Mouse (Mus musculus) liver, postnatal 0 days (tissue): ENCODE measurements at regions not wholly inside any gene's neighbourhood (a gene's known extent, or its start where the extent isn't known, plus 50 kb on each side); places are given as distances from the start of the nearest gene placed in this dataset.

Experiments
- ATAC-seq: fragments of 200-750 bp; cut with Nextera tagmentation; 2 replicates; pipeline ENCODE4 v1.8.0; 2017; ENCODE audit warnings: mild to moderate bottlenecking, moderate library complexity
- DNase-seq: peaks from one replicate; pipeline ENCODE4 v3.0.0-alpha.2; 2016
- H3K27ac ChIP-seq: fragments of 300-500 bp; sonication (generic); 2 replicates; pipeline ENCODE4 v1.5.1; 2014; ENCODE audit warnings: antibody characterized with exemption, moderate library complexity, mild to moderate bottlenecking, low read depth
- H3K27me3 ChIP-seq: fragments of 300-500 bp; sonication (generic); 2 replicates; pipeline ENCODE4 v1.6.1; 2014; ENCODE audit warnings: low read length, control low read depth, mixed read lengths; ENCODE audit not compliant: insufficient read depth
- H3K36me3 ChIP-seq: fragments of 300-500 bp; sonication (generic); replicated peaks from 2 replicates; pipeline ENCODE4 v1.6.1; 2014; ENCODE audit warnings: mild to moderate bottlenecking, control low read depth, low read length, moderate library complexity, mixed read lengths; ENCODE audit not compliant: insufficient read depth
- H3K4me1 ChIP-seq: fragments of 300-500 bp; sonication (generic); 2 replicates; pipeline ENCODE4 v1.6.1; 2014; ENCODE audit warnings: antibody characterized with exemption, mild to moderate bottlenecking, control low read depth; ENCODE audit not compliant: insufficient read depth
- H3K4me2 ChIP-seq: fragments of 300-500 bp; sonication (generic); 2 replicates; pipeline ENCODE4 v1.6.1; 2014; ENCODE audit warnings: low read depth, mild to moderate bottlenecking, low read length, moderate library complexity, mixed read lengths
- H3K4me3 ChIP-seq: fragments of 300-500 bp; sonication (generic); 2 replicates; pipeline ENCODE4 v1.5.1; 2014; ENCODE audit warnings: low read depth, low read length
- H3K9ac ChIP-seq: fragments of 300-500 bp; sonication (generic); replicated peaks from 2 replicates; pipeline ENCODE4 v1.6.1; 2014; ENCODE audit warnings: mild to moderate bottlenecking, moderate library complexity
- H3K9me3 ChIP-seq: fragments of 300-500 bp; sonication (generic); 2 replicates; pipeline ENCODE4 v1.6.1; 2016; ENCODE audit warnings: mild to moderate bottlenecking, control low read depth, low read length, mixed read lengths
- CTCF ChIP-seq: sonication (generic); IDR thresholded peaks from 2 replicates; pipeline ENCODE4 v1.5.1; 2016; ENCODE audit warnings: antibody characterized with exemption, low read depth
- EP300 ChIP-seq: IDR thresholded peaks from 2 replicates; pipeline ENCODE4 v1.6.1; 2016; ENCODE audit warnings: antibody characterized with exemption, low read depth, mild to moderate bottlenecking
- WGBS: fragments of 180-500 bp; shearing (Covaris S2); extraction: QIAGEN DNeasy Blood & Tissue Kit; methylation state at CpG from one replicate; pipeline ENCODE4 v1.1.7; 2014; ENCODE audit not compliant: insufficient replicate concordance; 5-methylcytosine and 5-hydroxymethylcytosine counted together

DNA sequence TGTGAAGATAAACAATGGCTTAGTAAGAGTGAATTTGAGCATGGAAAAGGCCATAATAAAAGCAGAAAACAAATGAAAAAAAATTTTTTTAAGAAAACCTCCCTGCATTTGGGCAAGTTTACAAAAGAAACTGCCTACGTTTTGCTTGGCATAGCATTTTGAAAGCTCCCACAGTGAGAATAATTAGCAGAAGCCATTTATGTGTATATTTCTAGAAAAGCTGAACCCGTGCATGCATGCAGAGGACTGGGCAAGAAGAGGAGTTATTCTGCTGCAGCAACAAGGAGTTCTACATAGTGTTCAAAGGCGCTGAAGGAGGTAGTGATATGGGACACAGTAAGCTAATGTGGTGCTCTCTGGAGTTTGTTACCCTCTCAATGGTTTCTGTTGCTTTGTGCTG lies 421.3 kb downstream of the D3Ertd751e start:
- Histone ChIP-seq H3K9me3 (no peaks in the 10 kb centered on the region), H3K4me2 (no peak overlapping the region), H3K4me3 (no peak overlapping the region), H3K9ac (no peak overlapping the region), H3K4me1 (no peaks in the 10 kb centered on the region), H3K27ac (no peak overlapping the region), H3K27me3 (no peaks in the 10 kb centered on the region), H3K36me3 (no peaks in the 10 kb centered on the region)
- TF ChIP-seq EP300: no peak
- no peak for TF ChIP-seq CTCF
- no peak for DNase-seq
- 69% methylated on average over 3 of the region's 3 CpGs for WGBS
- no peak for ATAC-seq

DNA sequence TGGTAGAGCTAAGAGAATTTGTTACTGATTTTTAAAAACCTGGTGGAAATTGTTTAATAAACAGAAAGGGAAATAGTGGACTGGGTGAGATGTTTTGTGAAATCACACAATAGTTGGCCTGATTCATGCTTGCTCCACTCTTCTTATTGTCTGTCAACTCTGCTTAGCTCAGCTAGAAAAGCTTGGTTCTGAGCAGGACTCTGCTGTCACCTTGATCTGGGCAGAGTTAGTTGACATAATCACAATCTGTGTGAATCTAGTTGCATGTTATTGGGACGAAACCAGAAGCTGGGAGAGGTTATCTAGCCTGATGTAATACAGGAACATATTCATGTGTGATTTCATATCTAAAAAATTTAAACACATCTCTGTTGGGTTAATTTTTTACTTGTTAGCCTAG lies 456.8 kb downstream of the D3Ertd751e start:
- no peak for ATAC-seq
- DNase-seq: no peak
- no peak for TF ChIP-seq CTCF
- no peak for TF ChIP-seq EP300
- 56% methylated on average over 1 of the region's 1 CpGs for WGBS
- Histone ChIP-seq H3K9me3 (no peaks in the 10 kb centered on the region), H3K27ac (no peak overlapping the region), H3K4me3 (no peak overlapping the region), H3K36me3 (no peaks in the 10 kb centered on the region), H3K9ac (no peak overlapping the region), H3K4me2 (no peak overlapping the region), H3K27me3 (no peaks in the 10 kb centered on the region), H3K4me1 (no peaks in the 10 kb centered on the region)

DNA sequence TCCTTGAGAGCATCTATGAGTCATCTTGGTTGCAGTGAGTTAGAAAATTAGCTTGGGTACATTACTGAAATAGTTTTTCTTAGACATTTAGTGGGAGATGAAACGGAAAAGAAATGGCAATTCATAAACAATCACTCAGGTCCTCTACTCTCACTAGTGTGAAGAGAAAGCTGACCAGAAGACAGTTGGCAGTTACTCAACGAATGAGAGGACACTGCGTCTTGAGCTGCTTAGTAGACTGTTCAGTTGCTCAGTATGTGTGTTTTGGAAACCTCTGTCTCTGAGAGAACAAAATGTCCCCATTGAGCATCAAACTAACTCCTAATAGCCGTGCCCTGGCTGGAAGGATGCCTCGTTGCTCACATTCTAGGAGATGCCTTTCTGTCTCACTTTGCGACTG lies 459.0 kb downstream of the D3Ertd751e start:
- Histone ChIP-seq H3K36me3 (no peaks in the 10 kb centered on the region), H3K27ac (no peak overlapping the region), H3K4me3 (no peak overlapping the region), H3K4me1 (no peaks in the 10 kb centered on the region), H3K4me2 (no peak overlapping the region), H3K27me3 (no peaks in the 10 kb centered on the region), H3K9ac (no peak overlapping the region), H3K9me3 (no peaks in the 10 kb centered on the region)
- ATAC-seq: no peak
- no peak for DNase-seq
- WGBS: 70% methylated on average over 6 of the region's 6 CpGs
- TF ChIP-seq EP300 (no peak), CTCF (no peak)

DNA sequence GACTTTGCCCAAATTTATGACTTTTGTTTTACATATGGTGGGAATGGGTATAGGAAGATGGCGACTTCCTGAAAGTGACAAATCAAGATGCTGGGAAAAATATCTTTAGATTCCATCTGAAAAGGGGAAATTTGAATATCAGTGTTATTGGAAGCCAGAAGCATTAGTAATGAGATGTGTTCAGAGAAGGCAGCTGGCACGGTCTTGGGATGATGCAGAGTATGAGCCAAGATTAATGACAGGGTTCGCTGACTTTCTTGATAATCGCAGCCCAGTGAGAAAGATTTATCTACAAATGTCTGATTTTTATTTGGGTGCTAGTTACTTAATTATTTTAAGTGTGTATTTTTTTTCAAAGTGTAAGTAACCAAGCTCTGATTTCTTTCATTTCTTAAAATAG lies 463.2 kb downstream of the D3Ertd751e start:
- Histone ChIP-seq H3K27ac (no peak overlapping the region), H3K4me2 (no peak overlapping the region), H3K27me3 (no peaks in the 10 kb centered on the region), H3K9ac (no peak overlapping the region), H3K9me3 (no peaks in the 10 kb centered on the region), H3K4me1 (no peaks in the 10 kb centered on the region), H3K36me3 (no peaks in the 10 kb centered on the region), H3K4me3 (no peak overlapping the region)
- DNase-seq (no peak), ATAC-seq (no peak)
- 78% methylated on average over 4 of the region's 4 CpGs for WGBS
- TF ChIP-seq EP300 (no peak), CTCF (no peak)

DNA sequence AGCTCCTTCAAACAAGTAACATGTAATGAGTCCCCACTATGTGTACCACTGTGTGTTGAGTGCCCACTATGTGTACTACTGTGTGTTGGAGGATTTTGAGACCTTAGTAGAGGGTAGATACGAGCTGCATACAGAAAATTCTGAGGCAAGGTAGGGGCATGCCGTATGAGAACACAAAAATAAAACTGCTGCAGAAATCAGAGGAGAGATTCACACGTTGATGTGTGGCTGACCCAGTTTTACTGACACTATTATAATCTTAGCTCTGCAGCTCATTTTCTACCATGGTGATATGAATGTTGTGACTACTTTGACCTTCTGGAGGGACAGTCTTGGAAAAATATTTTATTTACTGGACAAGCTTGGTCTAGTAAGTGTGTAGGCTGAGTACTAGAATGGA lies 469.0 kb downstream of the D3Ertd751e start:
- no peaks in the 10 kb centered on the region for H3K36me3 ChIP-seq
- no peak for DNase-seq
- WGBS: 59% methylated on average over 3 of the region's 3 CpGs

DNA sequence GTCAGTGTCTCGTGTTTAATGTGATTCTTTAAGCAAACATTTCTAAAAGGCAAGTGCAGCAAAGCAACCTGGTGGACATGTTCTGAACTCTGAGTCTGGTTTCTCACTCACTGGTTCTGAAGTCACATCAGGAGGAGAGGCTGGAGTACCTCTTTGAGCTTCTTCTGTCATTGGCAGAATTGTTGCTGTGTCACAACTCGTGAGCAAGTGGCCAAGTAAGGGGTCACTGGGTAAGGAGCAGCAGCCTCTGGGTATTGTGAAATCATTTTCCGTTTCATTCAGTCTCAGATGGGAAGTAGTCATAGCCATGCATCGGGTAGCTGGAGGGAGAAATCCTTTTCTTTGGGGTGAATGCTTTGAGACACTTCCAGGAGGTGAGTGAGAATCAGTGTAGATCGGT lies 470.0 kb downstream of the D3Ertd751e start:
- TF ChIP-seq CTCF (no peak), EP300 (no peak)

More for the DNA sequence above, 469.0 kb downstream of the D3Ertd751e start:
- Histone ChIP-seq H3K4me3 (no peak overlapping the region), H3K27ac (no peak overlapping the region), H3K9me3 (no peaks in the 10 kb centered on the region), H3K4me2 (no peak overlapping the region), H3K4me1 (no peaks in the 10 kb centered on the region), H3K27me3 (no peaks in the 10 kb centered on the region), H3K9ac (no peak overlapping the region)
- ATAC-seq: no peak
- TF ChIP-seq CTCF (no peak), EP300 (no peak)

DNA sequence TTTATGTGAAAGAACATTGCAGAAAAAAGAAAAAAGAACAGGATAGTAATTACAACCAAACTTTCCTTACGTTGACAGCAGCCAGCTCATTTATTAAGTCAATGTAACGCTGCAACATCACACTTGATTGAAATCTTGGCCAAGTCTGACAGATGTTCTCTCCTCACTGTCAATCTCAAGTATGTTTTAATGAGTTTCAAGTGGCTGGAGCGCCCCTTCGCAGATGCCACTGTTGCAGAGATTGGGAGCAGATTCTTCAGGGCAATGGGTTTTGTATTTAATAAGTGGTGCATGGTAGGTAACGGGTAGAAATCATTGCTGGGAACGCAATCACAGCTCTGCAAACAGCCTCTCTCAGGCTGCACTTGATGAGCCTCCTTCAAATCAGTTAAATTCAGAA lies 470.8 kb downstream of the D3Ertd751e start:
- no peak overlapping the region for H3K4me3 ChIP-seq
- no peaks in the 10 kb centered on the region for H3K36me3 ChIP-seq
- H3K4me1 ChIP-seq: no peaks in the 10 kb centered on the region
- H3K27ac ChIP-seq: no peak overlapping the region
- DNase-seq (no peak), ATAC-seq (no peak)
- H3K9ac ChIP-seq: no peak overlapping the region
- H3K4me2 ChIP-seq: no peak overlapping the region
- TF ChIP-seq CTCF: no peak
- no peak for TF ChIP-seq EP300
- H3K9me3 ChIP-seq: no peaks in the 10 kb centered on the region
- 77% methylated on average over 6 of the region's 6 CpGs for WGBS
- no peaks in the 10 kb centered on the region for H3K27me3 ChIP-seq

More for the DNA sequence above, 470.0 kb downstream of the D3Ertd751e start:
- Histone ChIP-seq H3K9me3 (no peaks in the 10 kb centered on the region), H3K4me1 (no peaks in the 10 kb centered on the region), H3K4me3 (no peak overlapping the region), H3K27ac (no peak overlapping the region), H3K36me3 (no peaks in the 10 kb centered on the region), H3K4me2 (no peak overlapping the region), H3K9ac (no peak overlapping the region), H3K27me3 (no peaks in the 10 kb centered on the region)
- ATAC-seq (no peak), DNase-seq (no peak)
- 60% methylated on average over 5 of the region's 5 CpGs for WGBS
